Mouse (Mus musculus) liver, embryonic 14.5 days (tissue): ENCODE measurements around the gene Iqgap2. TPM values are rescaled to one million over a fixed set of nuclear protein-coding genes. Genes with fewer than 3 reads are reported as not detected.

Experiments
- ATAC-seq: fragments of 200-750 bp; cut with Nextera tagmentation; 2 replicates; pipeline ENCODE4 v1.8.0; 2017; ENCODE audit warnings: moderate number of reproducible peaks, mild to moderate bottlenecking, moderate library complexity; ENCODE audit not compliant: insufficient read depth
- DNase-seq, 3 experiments: peaks; one replicate each; pipeline ENCODE4 v3.0.0-alpha.2; 2012 to 2013; ENCODE audit warnings: low read depth in 3 of 3, low spot score in 3 of 3
- H3K27ac ChIP-seq: fragments of 300-500 bp; sonication (generic); 2 replicates; pipeline ENCODE4 v1.5.1; 2014; ENCODE audit warnings: moderate library complexity, mild to moderate bottlenecking, control low read depth, inconsistent platforms
- H3K27me3 ChIP-seq: fragments of 300-500 bp; sonication (generic); 2 replicates; pipeline ENCODE4 v1.6.1; 2014; ENCODE audit warnings: mild to moderate bottlenecking, low read length, moderate library complexity; ENCODE audit not compliant: control insufficient read depth, insufficient read depth
- H3K36me3 ChIP-seq: fragments of 300-500 bp; sonication (generic); replicated peaks from 2 replicates; pipeline ENCODE4 v1.6.1; 2014; ENCODE audit warnings: low read depth; ENCODE audit not compliant: control insufficient read depth, insufficient read depth
- H3K4me1 ChIP-seq, 2 experiments: fragments of 200-500 bp in 1 of 2; fragments of 300-500 bp in 1 of 2; sonication (generic) in 1 of 2; replicated peaks; 2 replicates each; pipeline ENCODE4 v1.6.1; 2012 to 2014; ENCODE audit warnings: antibody characterized with exemption in 1 of 2, inconsistent platforms in 1 of 2, low read length in 1 of 2; ENCODE audit not compliant: control insufficient read depth in 2 of 2, insufficient read depth in 2 of 2
- H3K4me2 ChIP-seq: fragments of 300-500 bp; sonication (generic); 2 replicates; pipeline ENCODE4 v1.6.1; 2014; ENCODE audit warnings: low read depth, mild to moderate bottlenecking, control low read depth, moderate library complexity
- H3K4me3 ChIP-seq, 2 experiments: fragments of 200-500 bp in 1 of 2; fragments of 300-500 bp in 1 of 2; sonication (generic) in 1 of 2; 2 replicates each; pipeline ENCODE4 v1.5.1; 2012 to 2014; ENCODE audit warnings: low read depth in 2 of 2, low read length in 2 of 2, mild to moderate bottlenecking in 2 of 2, control low read depth in 1 of 2, inconsistent platforms in 1 of 2, moderate library complexity in 1 of 2; ENCODE audit not compliant: insufficient read depth in 1 of 2
- H3K9ac ChIP-seq: fragments of 300-500 bp; sonication (generic); replicated peaks from 2 replicates; pipeline ENCODE4 v1.6.1; 2014; ENCODE audit warnings: mild to moderate bottlenecking, control low read depth, moderate library complexity
- H3K9me3 ChIP-seq: fragments of 300-500 bp; sonication (generic); 2 replicates; pipeline ENCODE4 v1.6.1; 2016; ENCODE audit warnings: low read length, mixed read lengths; ENCODE audit not compliant: control insufficient read depth
- CTCF ChIP-seq: IDR thresholded peaks from 2 replicates; pipeline ENCODE4 v1.5.1; 2016; ENCODE audit warnings: antibody characterized with exemption, low read depth, control low read depth
- EP300 ChIP-seq: IDR thresholded peaks from 2 replicates; pipeline ENCODE4 v1.6.1; 2016; ENCODE audit warnings: antibody characterized with exemption, low read depth
- WGBS: fragments of 180-500 bp; shearing (Covaris S2); extraction: QIAGEN DNeasy Blood & Tissue Kit; methylation state at CpG from one replicate; pipeline ENCODE4 v1.1.7; 2014; ENCODE audit not compliant: insufficient replicate concordance; 5-methylcytosine and 5-hydroxymethylcytosine counted together
- polyA plus RNA-seq, 2 experiments: library from polyadenylated mRNA; depleted of rRNA in 1 of 2; stranded (reverse) in 1 of 2; unstranded in 1 of 2; fragments of >200 nt; fragmentation: Nextera tagmentation in 1 of 2; extraction: Ambion mirVana in 1 of 2; gene quantifications; 2 replicates each; pipeline versions ENCODE4 v1.2.1 to v1.2.3; 2012 to 2014

Iqgap2 gene
- polyA plus RNA-seq, 2 experiments: 10.8 to 11.8 TPM

- Histone ChIP-seq H3K4me2 (no peak overlapping the region), H3K9me3 (no peaks in the 10 kb centered on the region), H3K4me1 (0 out of 4 replicates have a peak, but pooled peaks cover 0 to 3% of the 10 kb centered on the region in 2 experiments), H3K4me3 (no peak overlapping the region), H3K9ac (no peak overlapping the region), H3K27me3 (no peaks in the 10 kb centered on the region), H3K36me3 (no peaks in the 10 kb centered on the region), H3K27ac (no peak overlapping the region)
- ATAC-seq (no peak), DNase-seq (no peak)
- 77% methylated on average over 5 of the region's 5 CpGs for WGBS
- no peak for TF ChIP-seq CTCF
- TF ChIP-seq EP300: no peak
Measured at GRCm38 (mm10) chr13:95703376-95703775, 188.3 kb downstream of the Iqgap2 start.

- H3K4me2 ChIP-seq: no peak overlapping the region
- H3K27ac ChIP-seq: no peak overlapping the region
Measured at GRCm38 (mm10) chr13:95697874-95698273, 193.8 kb downstream of the Iqgap2 start.

GRCm38 (mm10) chr13:95696654-95697163, 195.0 kb downstream of the Iqgap2 start, which contains the start of gene F2rl2:
F2rl2 (plus strand) TSS chr13:95696853.
- H3K4me2 ChIP-seq: no peak within 1 kb of the TSS

More at GRCm38 (mm10) chr13:95697874-95698273, 193.8 kb downstream of the Iqgap2 start:
- H3K36me3 ChIP-seq: no peaks in the 10 kb centered on the region
- 18% methylated on average over 6 of the region's 6 CpGs for WGBS
- no peak overlapping the region for H3K9ac ChIP-seq
- no peaks in the 10 kb centered on the region for H3K27me3 ChIP-seq
- H3K4me1 ChIP-seq: peaks cover 9 to 19% of the 10 kb centered on the region in 2 experiments
- TF ChIP-seq EP300 (no peak), CTCF (no peak)
- DNase-seq (no peak), ATAC-seq (no peak)
- no peak overlapping the region for H3K4me3 ChIP-seq
- H3K9me3 ChIP-seq: no peaks in the 10 kb centered on the region

GRCm38 (mm10) chr13:95696120-95696653, 195.5 kb downstream of the Iqgap2 start:
- no peaks in the 10 kb centered on the region for H3K9me3 ChIP-seq
- H3K9ac ChIP-seq: no peak overlapping the region
- no peak overlapping the region for H3K4me3 ChIP-seq
- WGBS: 82% methylated on average over 9 of the region's 9 CpGs
- no peaks in the 10 kb centered on the region for H3K36me3 ChIP-seq
- no peak overlapping the region for H3K27ac ChIP-seq
- ATAC-seq (0 out of 2 replicates have a peak, but pooled peaks have one; percentile 30), DNase-seq (no peak)
- no peak overlapping the region for H3K4me2 ChIP-seq
- H3K4me1 ChIP-seq: peaks cover 11 to 27% of the 10 kb centered on the region in 2 experiments
- H3K27me3 ChIP-seq: no peaks in the 10 kb centered on the region
- TF ChIP-seq EP300 (no peak), CTCF (no peak)

More at GRCm38 (mm10) chr13:95696654-95697163, 195.0 kb downstream of the Iqgap2 start, which contains the start of gene F2rl2:
- Histone ChIP-seq H3K9me3 (no peaks in the 10 kb centered on the region), H3K9ac (peak within 1 kb of the TSS; percentile 4; the same call in 1 of the 2 replicates), H3K4me3 (no peak within 1 kb of the TSS), H3K4me1 (peaks cover 11 to 27% of the 10 kb centered on the region in 2 experiments), H3K36me3 (no peaks in the 10 kb centered on the region), H3K27ac (no peak within 1 kb of the TSS), H3K27me3 (no peaks in the 10 kb centered on the region)
- ATAC-seq: peak; percentile 44; the same call in 1 of the 2 replicates
- TF ChIP-seq CTCF (no peak), EP300 (0 out of 2 replicates have a peak, but pooled peaks have one; percentile 11)
- DNase-seq: no peak
- WGBS: 24% methylated on average over 4 of the region's 4 CpGs

GRCm38 (mm10) chr13:95692201-95692600, 199.5 kb downstream of the Iqgap2 start:
- no peak overlapping the region for H3K4me3 ChIP-seq
- H3K4me1 ChIP-seq: peaks cover 30 to 47% of the 10 kb centered on the region in 2 experiments
- no peak for TF ChIP-seq EP300
- TF ChIP-seq CTCF: no peak
- H3K27ac ChIP-seq: no peak overlapping the region
- H3K27me3 ChIP-seq: no peaks in the 10 kb centered on the region
- WGBS: 25% methylated on average over 8 of the region's 8 CpGs
- H3K4me2 ChIP-seq: no peak overlapping the region
- H3K36me3 ChIP-seq: no peaks in the 10 kb centered on the region
- DNase-seq: no peak
- ATAC-seq: no peak
- no peak overlapping the region for H3K9ac ChIP-seq
- no peaks in the 10 kb centered on the region for H3K9me3 ChIP-seq
